Mouse (Mus musculus) brain, embryonic 14.5 days (tissue): ENCODE measurements around the gene Kif3c.

Source experiments
- CTCF ChIP-seq: fragments of 200-500 bp; IDR thresholded peaks from 2 replicates; pipeline ENCODE4 v1.5.1; 2012; ENCODE audit warnings: inconsistent platforms, mild to moderate bottlenecking, moderate library complexity, borderline replicate concordance; ENCODE audit not compliant: insufficient read depth, insufficient read length; ENCODE audit errors: extremely low read depth
- POLR2A ChIP-seq: fragments of 200-500 bp; IDR thresholded peaks from 2 replicates; pipeline ENCODE4 v1.6.1; 2012; ENCODE audit warnings: mild to moderate bottlenecking, inconsistent platforms, borderline replicate concordance; ENCODE audit not compliant: poor library complexity, insufficient read depth, insufficient read length, severe bottlenecking; ENCODE audit errors: extremely low read depth

DNA sequence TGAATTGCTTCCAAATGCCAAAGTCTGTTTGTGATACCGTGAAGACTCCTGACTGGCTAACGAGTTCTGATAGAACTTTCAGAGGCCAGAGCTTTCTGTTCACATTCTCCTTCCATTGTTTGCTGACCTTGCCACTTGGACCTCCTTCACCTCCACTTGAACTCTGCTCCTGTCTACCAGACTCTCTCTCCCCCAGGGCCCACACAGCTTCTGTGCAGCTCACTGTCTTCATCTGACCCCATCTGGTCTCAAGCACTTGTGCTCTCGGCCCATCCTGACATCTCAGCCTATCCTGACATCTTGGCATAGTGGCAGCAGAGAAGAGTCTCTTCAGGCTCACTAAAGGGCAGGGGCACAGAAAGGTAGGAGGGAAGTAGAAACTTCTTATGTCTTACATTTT lies 48.0 kb upstream of the Kif3c start:
- TF ChIP-seq CTCF (no peak), POLR2A (no peak)
